Mouse (Mus musculus) CD4-positive, CD25-positive, alpha-beta regulatory T cell, adult 4 months (primary cell): Measurements from ENCODE around the gene Lsm12. TPM values are rescaled to one million over a fixed set of nuclear protein-coding genes. Genes with fewer than 3 reads are reported as not detected.

Experiments
- ATAC-seq: one replicate; pipeline ENCODE4 v1.8.0; 2017
- polyA plus RNA-seq, 2 experiments: library from polyadenylated mRNA; unstranded; fragments of 100-300 nt; shearing (Covaris generic); gene quantifications; one replicate each; pipeline ENCODE4 v1.2.1; 2017

Lsm12 gene
- polyA plus RNA-seq: 10 to 100 TPM; 33.4 to 69.4 TPM

- peak; percentile 86 for ATAC-seq
These were observed at the start of gene Lsm12 for GRCm38 (mm10) chr11:102184646-102185495. Lsm12 (minus strand) TSS chr11:102185296.

GRCm38 (mm10) chr11:102230006-102230741 lies 45.1 kb upstream of the Lsm12 start, which contains the start of gene Hdac5:
Hdac5 (minus strand) TSS chr11:102230166.
- ATAC-seq: peak; percentile 93

DNA sequence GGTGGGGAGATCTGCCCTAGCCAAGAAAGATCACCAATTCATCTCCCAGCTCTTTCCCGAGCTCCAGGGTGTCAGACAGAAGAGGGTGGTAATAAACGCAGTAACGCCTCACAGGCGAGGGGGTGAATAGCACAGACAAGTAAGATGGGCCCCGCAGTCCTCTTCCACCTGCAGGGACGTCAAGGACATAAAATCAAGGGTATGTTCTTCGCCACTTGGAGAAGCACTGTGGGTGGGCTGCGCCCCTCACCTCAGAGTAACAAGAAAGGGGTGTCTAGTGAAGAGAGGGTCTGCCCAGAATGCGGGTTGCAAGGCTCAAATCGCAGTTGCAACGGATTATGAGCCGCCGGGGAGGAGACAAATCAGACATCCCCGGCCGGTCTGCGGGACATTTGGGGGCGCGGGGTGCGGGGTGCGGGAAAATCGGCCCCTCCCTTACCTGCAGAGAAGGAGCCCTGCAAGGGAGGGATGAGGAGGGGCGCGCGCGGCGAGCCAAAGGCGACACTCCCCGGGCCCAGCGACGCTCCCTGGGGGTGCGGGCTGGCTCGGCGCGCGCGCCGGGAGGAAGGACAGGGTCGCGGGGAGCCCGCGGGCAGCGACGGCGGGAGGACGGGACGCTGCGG lies 44.3 kb upstream of the Lsm12 start:
- ATAC-seq: peak; percentile 32

DNA sequence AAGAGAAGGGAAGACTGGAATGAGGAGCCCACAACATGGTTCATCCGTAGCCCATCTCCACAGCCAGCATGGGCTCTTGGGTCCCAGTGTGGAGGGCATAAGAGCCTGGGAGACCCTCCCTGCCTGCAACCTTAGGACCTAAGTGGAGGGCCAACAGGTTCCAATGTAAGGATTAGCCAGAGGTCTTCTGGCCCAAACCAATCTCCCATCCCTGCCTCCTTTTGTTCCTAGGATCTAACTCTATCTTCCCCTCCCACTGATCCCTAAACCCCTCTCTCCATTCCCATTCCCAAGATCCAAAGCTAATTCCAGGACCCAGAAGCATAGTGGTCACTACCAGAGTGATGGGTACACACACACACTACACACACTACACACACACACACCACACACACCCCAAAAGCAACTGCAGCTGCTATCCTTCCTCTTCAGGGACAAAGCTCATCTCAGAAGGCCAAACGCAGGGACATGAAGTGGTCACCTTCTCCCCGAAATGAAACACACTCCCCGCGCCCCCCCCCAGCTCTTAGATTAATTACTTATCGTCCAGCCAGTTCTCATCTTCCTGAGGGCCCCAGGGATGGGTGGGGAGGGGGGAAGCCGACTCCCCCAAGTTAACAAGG lies 43.7 kb upstream of the Lsm12 start:
- no peak for ATAC-seq

DNA sequence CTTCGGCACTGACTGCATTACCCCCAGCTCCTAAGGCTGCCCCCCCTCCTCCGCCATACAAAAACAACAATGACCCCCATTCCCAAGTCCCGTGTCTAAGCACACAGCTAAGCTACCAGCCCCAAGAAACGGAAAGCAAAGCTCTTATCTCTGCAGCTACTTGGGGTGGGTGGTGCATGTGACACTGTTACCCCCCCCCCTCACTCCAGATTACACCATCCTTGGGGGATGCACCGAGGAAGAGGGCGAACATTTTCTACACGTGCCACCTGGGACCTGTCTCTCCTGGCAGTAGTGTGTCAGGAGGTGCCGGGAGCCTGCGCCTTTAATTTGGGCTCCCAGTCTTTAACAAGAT lies 43.1 kb upstream of the Lsm12 start:
- ATAC-seq: no peak

DNA sequence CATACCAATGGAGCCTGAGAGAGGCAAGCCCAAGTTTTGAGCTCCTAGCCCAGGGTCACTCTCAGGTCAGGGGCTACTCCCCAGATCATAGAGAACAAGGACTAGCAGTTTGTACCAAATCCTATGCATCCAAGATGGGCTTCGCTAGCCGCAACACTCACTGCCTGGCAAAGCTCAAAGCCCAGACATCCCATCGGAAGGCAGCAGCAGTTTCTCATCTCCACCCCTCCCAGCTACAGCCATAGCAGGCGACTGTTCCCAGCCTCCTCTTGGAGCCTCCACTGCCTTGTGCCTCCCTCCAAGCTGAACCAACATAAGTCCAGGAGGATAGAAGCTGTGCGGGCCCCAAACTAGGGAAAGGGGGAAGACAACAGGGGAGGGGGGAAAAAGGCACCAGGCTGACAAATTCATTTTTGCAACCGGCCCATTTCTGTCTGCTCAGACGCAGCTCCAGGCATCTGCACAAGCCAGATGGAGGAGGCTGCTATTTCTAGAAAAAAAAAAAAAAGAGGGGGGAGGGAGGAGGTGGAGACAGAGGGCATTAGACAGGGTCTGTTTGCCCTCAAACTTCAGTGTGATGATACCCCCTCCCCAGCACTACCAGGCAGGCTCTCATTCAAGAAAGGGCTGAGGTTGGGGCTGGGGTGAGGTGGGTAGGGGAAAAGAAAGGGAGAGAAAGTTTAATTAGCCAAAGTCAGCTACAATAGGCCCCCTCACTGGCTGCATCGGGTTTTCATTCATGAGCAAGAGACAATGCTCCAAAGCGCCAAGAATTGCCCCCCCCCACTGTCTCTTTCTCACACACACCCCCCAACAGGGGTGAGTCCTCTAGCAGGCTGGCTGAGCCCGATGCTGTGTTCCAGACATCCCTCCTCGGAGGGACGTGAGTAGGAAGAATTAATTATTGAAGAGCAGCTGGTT lies 42.4 kb upstream of the Lsm12 start:
- ATAC-seq: no peak

GRCm38 (mm10) chr11:102226067-102226978 lies 41.2 kb upstream of the Lsm12 start:
- ATAC-seq: no peak

GRCm38 (mm10) chr11:102225221-102225620 lies 40.1 kb upstream of the Lsm12 start:
- no peak for ATAC-seq

- ATAC-seq: no peak
These were observed 39.6 kb upstream of the Lsm12 start for GRCm38 (mm10) chr11:102224686-102225085.

DNA sequence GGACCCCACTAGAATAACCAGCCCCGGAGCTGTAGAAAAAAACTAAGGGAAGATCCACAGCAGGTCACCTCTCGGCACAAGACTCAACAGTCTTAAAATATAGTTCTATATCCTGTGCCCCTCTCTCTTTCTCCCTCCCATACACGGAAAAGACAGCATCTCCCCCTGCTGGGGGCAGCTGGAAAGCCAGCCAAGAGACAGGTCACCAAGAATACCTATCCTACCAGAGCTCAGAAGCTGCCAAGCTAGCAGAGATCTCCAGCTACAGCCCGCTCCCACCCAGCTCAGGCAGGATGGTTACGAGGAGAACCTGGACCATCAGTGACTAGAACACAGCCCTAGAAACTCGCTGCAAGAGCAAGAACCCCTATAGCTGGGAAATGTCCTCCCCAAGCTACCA lies 38.1 kb upstream of the Lsm12 start:
- ATAC-seq: peak; percentile 47

DNA sequence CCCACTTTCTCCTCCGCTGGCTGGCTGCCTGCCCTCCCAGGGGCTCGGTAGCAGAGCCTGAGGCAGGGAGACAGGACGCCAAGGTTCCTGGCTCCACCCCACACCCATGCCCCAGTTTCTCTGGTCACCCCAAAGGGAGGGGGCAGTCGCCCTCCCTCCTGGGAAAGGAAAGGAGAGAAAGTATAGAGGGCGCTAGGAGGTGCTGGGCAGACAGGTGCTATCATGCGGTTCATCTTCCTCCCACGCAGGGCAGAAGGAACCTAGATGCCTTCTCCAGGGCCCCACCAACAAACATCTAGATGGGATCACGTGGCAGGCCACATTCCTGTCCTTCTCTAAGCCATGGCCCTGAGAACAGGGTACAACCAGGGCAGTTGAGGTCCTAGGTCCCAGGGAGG lies 36.9 kb upstream of the Lsm12 start:
- no peak for ATAC-seq

GRCm38 (mm10) chr11:102221243-102221953 lies 36.3 kb upstream of the Lsm12 start:
- ATAC-seq: no peak

DNA sequence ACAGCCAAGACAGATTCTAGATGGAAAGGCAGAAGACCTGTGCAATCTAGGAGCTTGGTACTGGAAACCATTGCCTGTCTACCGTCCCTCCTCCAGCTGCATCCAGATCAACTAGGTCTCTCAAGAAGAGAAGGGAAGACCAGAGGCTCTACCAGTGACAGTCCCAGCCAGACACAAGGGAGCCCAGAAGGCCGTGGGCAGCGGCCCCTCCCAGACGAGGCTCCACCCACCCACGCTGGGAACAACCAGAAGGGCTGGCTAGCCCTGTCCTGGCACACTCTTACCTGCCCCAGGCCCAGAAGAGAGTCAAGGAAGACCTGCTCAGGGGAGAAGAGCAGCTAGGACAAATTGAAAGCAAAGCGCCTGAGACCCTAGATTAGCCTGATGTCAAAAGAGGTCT lies 35.4 kb upstream of the Lsm12 start:
- ATAC-seq: no peak

GRCm38 (mm10) chr11:102219994-102220346 lies 34.9 kb upstream of the Lsm12 start:
- no peak for ATAC-seq

- ATAC-seq: no peak
These were observed 34.3 kb upstream of the Lsm12 start for GRCm38 (mm10) chr11:102219247-102219993.

DNA sequence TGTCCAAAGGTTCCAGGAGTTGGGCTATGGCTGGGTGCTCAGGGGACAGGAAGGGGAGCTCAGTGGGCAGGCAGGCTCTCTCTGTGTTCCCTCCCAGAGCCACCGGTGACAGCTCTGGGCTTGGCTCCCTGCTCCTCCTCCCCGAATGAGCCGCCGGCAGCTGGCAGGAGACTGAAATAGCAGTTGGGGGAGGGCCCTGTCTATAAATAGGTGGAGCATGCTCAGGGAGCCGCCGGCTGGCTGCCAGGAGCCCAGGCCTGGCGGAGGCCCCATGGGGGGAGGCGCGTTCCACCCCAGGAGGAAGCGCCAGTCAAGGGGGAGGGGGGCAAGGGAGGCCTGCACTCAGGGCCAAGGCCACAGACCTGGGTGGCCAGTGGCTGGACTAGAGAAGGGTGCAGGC lies 33.7 kb upstream of the Lsm12 start:
- ATAC-seq: peak; percentile 90

- no peak for ATAC-seq
These were observed 32.9 kb upstream of the Lsm12 start for GRCm38 (mm10) chr11:102217876-102218430.

DNA sequence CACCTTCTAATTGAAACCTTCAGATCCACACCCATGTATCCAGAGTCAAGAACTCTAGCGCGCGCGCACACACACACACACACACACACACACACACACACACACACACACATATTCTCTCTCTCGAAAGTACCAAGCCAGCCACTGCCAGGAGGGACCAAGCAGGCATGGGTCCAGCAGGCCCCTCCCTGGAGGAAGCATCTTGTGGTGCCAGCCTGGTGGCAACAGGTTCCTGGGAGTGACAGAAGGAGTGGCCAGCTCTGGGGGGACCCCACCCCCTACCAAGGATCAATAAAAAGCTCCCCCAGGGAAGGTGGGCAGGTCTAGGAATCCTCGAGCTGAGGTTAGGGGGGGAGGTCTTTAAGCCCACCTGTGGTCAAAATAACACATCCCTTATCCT lies 32.3 kb upstream of the Lsm12 start:
- ATAC-seq: no peak

- ATAC-seq: no peak
These were observed 31.8 kb upstream of the Lsm12 start for GRCm38 (mm10) chr11:102216886-102217240.
